Mouse (Mus musculus) right cerebral cortex, postnatal 14 days (tissue): ENCODE measurements around the gene Hbs1l.
"Not testable (repeated sequence)": the region's sequence is repeated elsewhere in the genome, so short reads cannot be mapped to it uniquely, and the experiment has no call there.

Source experiments
- DNase-seq: peaks from one replicate; pipeline ENCODE4 v3.0.0; 2022

Gene Hbs1l

DNA sequence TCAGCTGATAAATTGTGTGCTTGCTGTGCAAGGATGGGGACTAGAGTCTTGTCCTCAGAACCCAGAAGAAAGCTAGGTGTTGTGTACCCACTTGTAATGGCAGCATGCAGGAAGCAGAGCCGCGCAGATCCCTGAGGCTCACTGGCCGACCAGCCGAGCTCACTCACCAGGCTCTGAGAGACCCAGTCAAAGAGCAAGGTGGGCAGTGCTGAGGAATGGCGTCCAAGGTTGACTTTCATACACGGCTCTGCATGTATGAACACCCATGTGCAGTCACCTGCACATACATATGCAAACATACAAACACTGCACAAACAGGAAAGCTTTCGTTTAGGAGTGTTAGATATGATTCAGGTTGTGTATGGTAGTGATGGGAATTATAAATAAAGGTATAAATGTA is 69.2 kb downstream of the Hbs1l start:
- DNase-seq = no peak

DNA sequence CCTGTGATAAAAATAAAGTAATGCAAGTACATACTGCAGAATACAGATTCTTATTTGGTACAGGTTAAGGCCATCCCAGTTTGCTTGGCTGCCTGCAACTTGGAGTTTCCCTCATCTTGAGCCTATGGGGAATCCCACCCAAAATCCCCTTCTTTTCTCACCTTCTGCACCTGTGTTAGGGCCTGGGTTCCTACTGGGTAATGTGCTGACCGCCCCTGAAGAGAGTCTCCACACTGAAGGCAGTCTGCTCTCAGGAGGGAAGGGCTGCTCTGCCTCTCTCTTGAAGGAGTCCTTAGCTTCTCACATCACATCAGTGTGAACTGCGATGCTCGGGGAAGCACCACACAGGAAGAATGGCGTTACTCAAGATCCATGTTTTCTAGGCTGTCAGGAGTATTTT is 70.1 kb downstream of the Hbs1l start:
- DNase-seq = no peak

DNA sequence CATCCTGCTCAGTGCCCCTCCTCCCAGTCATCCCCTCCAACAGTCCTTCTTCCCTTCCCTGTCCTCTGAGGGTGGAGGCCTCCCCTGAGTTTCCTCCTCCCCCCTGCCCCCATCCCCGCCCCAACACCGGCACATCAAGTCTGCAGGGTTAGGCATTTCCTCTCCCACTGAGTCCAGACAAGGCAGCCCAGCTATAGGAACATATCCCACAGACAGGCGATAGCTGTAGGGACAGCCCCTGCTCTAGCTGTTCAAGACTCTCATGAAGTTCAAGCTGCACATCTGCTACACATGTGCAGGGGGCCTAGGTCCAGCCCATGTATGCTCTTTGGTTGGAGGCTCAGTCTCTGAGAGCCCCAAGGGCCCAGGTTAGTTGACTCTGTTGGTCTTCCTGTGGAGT is 70.7 kb downstream of the Hbs1l start:
- no peak for DNase-seq

DNA sequence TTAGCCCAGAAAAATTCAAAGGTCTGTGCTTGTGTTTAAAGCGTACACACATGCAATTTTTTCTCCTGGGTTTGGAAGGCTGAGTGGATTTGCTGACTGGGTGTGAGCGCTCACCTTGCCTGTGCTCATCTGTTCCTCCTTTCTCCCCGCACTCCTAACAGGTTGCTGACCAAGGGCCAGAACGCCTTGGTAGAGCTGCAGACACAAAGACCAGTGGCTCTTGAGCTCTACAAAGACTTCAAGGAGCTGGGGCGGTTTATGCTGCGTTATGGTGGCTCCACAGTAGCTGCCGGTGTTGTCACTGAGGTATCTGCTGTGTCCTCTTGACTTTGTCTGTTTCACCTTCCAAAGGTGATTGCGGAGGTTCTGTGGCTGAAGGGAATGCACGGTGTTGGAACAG is 71.7 kb downstream of the Hbs1l start:
- DNase-seq = no peak

DNA sequence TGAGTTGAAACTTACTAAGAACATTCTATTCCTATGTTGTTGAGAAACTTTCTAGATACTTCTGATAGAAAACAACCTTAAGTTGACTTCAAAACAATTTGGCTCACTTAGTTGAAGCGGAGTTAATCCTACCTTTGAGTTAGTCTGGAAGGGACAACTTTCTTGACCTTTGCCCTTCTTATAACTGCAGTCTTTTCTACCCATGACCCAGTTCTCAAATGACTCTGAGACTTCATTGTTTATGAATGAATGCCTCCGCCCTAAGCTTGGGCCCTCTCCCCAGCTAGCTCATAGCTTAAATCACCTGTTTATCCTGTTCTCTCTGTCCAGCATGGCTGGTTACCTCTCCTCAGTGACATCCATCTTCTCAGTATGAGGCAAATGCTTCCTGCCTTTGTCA is 73.8 kb downstream of the Hbs1l start:
- no peak for DNase-seq

DNA sequence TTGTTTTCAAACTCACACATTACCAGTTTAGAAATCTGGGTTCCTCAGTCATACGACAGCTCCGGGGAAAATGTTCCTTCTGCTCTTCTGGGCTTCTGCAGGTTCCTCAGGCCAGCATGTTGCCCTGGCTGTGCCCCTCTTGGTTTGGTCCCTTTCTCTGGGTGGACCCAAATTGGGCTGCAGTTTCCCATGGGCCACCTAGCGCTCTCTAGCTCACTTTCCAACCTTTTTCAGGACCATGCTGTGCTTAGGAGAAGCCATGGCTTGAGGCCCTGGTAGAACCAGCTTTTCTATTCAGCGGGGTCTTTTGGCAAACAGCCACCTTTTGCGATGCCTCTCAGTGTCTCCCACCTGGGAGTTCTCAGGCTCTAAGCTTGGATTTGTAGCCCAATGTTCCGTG is 76.5 kb downstream of the Hbs1l start:
- no peak for DNase-seq

DNA sequence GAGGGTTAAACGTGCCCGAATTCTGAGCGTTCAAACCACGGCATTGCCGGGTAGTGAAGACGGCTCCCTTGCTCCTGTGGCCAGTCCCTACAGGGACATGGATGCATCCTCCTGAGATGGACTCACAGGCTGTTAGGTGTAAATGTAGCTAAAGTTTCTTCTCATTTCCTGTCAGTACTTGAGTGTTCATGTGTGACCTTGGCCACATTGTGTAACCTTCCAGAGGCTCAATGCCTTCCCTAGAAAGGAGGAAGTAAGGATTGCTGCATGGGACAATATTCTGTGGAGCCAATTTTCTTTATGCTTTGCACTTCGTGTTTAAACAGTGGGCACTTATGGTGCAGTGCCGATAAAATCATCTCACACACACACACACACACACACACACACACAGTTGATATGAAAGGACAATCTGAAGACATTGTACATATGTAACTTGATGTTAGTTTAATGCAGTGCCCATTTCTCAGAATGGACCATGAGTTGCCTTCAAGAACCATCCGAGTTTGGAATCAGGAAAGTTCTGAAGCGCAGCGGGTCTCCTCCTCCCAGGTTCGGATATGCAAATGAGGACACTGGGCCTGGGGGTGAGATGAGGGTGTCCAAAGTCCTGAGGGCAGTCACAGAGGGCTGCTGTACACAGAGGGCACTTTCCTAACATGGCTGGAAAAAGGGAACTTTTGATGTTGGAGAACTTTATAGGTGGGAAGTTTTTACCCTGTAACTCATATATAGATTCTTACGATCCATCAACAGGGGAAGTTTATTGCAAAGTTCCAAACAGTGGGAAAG is 81.1 kb downstream of the Hbs1l start, which contains the start of gene Aldh8a1:
Aldh8a1 (plus strand) TSS at position 610 of the 792 bp plus-strand sequence.
- no peak for DNase-seq

DNA sequence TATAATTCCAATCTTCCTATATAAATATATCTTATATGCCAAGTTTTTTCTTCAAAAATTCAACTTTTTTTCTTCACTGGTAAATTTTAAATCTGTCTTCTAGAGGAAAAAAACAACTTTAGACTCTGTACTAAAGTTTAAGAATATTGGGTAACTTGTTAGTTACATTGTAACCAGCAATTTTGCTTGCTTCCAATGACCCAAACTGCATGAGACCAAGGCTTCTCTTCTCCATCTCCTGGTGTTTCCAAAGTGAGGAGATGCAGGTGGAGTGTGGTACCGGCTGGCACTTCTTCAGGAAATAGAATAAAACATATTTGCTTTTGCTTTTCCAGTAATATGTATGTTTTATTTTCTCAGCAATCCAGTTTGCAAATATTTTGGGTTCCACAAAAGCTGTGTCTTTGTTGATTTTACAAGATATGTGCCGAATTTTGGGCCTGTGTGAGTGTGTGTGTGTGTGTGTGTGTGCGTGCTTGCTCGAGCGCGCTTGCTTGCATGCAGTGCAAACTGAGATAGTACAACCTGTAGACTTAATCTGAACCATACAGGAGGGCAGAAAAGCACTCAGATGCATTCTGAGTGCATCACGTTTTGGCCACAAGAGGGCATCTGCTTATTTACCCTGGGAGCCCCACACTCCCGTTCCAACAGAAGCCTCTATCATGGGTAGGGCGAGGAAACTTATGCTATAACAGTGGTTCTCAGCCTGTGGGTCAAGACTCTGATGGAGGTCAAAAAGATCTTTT is 82.6 kb downstream of the Hbs1l start:
- no peak for DNase-seq

DNA sequence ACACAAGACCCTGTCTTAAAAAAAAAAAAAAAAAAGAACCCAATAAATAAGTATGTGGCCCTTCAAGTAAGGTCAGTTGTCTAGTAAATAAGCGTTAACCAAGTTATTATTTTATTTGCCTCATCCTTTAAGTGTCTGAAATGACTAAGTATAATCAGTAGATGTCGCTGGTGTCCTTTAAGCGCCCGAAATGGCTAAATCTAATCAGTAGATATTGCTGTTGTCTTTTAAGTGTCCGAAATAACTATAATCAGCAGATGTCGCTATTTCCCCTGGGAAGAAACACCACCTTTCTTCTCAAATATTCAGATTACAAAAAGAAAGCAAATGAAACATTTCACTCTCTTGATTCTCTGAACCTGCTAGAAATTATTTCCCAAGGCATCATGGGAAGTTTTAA is 87.1 kb downstream of the Hbs1l start:
- DNase-seq = no peak

DNA sequence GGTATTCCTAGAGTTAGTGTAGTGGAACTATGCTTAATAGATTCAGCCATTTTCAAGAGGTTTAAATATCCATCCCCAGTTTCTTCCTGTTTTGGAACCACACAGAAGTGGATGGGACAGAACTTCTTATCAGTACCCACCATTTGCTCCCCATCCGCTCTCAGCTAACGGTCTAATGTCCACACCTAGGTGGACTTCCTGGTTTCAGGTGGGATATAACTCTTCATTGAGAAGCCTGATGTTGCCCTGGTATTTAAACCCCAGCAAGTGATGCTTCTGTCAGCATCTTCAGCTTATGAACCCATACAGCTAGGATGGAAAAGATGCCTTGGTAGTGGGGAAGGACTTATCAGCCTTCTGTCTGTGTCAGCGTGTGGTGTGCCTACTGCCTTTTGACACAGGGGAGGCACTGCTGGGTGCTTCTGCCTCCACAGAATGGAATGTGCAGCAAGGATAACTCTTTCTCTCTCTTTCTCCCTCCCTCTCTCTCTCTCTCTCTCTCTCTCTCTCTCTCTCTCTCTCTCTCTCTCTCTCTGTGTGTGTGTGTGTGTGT is 89.4 kb downstream of the Hbs1l start:
- DNase-seq = no peak

DNA sequence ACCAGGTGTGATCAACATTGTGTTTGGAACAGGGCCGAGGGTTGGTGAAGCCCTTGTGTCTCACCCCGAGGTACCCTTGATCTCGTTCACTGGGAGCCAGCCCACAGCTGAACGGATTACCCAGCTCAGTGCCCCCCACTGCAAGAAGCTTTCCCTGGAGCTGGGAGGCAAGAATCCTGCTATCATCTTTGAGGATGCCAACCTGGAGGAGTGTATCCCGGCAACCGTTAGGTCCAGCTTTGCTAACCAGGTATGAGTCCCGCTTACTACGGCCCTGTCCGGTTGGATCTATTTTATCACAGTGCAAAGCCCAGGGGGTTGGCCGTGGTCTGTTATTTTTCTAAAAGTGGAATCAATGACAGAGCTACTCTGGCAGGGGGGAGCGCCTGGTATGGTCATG is 93.3 kb downstream of the Hbs1l start:
- no peak for DNase-seq

DNA sequence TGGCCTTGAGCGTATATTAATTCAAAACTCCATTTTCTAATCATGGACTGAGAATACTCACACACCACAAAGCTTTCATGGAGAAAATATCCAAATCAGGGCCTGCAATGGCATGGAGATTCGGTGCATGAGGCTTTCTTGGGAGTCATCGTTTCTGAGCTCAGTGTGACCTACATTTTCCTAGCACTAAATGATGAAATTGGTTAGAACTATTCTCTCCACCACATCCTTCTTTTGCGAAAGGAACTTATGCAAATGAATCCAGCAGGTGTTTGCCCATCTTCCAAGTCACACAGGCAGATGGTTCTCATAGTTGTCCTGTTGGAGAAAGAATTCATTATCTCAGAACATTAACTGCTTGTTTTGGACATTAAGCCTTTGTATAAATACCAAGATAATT is 94.7 kb downstream of the Hbs1l start:
- no peak for DNase-seq

DNA sequence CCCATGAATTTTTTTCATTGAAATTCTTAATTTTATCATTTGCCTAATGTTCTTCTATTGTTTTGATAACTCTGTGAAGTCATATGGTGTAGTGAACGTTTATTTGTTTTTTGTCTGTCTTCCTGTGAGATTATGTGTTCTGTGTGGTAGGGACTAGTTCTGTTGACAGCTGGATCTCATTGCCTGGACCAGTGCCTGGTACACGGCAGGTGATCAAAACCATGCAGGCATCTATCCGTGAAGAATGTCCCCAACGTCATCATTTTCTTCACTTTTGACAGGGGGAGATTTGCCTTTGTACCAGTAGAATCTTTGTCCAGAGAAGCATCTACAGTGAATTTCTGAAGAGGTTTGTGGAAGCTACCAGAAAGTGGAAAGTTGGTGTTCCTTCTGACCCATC is 95.5 kb downstream of the Hbs1l start:
- no peak for DNase-seq

DNA sequence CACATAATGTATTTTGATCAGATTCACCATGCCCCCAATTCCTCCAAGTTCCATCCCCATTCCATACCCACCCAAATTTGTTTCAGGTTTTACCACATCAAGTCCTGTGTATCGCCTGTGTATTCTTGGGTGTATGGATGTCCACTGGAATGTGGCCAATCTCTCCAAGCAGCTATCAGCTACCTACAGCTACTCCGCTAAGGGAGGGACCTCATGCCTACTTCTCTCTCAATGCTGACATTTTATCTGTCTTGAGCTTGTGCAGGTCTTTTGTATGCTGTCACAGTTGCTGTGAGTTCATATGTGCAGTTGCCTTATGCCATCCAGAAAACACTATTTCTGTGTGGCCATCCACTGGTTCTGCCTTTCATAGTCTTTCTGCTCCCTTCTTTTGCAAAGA is 97.6 kb downstream of the Hbs1l start:
- DNase-seq = no peak

DNA sequence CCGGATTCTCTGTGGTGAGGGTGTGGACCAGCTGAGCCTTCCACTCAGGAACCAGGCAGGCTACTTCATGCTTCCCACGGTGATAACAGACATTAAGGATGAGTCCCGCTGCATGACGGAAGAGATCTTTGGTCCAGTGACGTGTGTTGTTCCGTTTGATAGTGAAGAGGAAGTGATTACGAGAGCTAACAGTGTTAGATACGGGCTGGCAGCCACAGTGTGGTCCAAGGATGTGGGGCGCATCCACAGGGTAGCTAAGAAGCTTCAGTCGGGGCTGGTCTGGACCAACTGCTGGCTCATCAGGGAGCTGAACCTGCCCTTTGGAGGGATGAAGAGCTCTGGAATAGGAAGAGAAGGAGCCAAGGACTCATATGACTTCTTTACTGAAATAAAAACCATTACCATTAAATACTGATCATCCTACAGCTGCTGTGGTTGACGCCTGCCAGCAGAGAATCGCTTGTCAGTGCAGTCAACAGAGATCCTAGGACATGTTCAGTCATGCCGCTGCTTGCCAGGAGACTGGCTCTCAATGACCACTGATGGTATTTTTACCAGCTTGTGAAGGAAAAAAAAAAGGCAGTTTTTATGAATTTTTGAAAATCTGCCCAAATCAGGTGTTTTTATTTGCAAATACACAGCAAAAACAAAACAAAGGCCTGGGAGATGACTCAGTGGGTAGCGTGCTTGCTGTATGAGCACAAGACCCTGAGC is 99.8 kb downstream of the Hbs1l start:
- DNase-seq = no peak

DNA sequence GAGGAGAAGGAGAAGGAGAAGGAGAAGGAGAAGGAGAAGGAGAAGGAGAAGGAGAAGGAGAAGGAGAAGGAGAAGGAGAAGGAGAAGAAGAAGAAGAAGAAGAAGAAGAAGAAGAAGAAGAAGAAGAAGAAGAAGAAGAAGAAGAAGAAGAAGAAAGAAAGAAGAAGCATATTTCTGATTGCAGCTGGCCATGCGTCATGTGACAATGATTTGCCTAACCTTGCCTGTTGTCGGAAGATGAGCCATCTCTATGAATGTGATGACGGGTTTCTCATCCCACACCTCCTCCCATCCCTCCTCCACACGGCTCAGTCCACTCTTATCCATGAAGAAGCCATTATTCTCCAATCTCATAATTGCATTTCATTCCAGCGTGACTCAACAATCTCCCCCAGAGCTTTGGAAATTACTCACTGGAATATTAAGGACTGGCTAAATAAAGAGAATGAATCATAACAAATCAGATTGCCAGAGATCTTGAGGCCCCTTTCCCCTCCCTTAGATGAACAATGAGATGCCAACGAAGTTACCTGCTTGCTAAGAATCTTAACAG is 103.2 kb downstream of the Hbs1l start:
- DNase-seq = not testable (repeated sequence)

DNA sequence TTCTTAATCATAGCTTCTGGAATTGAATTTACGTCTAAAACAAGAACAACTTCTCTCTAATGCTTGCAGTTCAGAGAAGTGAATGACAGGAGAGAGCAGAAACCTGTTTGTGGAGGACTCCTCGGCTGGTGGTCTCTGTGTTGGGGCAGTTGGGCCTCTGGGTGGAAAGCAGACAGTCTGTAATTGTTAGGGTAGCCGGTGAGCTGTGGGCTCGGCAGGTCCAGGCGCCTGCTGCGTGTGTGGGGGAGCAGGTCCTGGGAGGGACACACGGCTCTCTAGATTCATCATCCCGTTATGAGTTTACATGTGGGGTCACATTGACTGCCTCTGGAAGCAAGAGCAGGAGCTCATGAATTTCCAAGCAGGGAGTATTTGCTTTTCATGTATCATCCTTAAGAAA is 103.8 kb downstream of the Hbs1l start:
- DNase-seq = no peak

DNA sequence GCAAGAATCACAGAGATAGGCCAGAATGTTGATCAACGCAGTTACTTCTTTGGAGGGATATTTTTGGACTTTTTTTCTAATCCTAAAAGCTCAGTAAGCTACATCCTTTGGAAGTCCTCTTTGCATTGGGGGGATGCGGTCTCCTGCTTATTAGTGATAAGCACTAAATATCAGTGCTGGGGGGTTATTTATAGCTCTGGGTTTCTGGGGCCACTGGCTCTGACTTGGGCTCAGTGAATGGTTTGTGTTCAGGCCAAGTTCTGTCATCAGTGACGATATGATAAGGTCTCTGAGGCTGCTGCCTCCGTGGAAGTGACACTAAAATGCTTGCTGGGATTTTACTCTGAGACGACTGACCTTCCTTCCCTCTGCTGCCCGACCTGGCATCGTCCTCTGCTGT is 104.3 kb downstream of the Hbs1l start:
- no peak for DNase-seq

DNA sequence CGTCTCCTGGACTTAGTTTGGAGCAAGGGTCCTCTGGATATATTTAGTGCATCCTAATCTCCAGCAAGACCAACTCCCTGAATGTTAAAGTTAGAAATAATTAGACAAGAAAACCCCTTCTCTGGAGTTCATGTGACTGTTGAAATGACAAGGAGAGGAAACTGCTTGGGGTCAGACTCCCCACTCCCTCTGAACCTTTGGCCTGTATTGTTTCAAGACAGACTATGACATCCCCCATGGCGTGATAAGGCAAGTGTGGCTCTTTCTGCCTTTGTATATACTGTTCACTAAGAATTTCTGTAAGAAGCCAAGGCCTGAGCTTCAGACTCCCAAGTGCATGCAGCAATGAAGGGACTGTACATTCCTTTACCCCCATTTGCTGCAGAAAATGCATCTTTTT is 104.7 kb downstream of the Hbs1l start:
- no peak for DNase-seq

DNA sequence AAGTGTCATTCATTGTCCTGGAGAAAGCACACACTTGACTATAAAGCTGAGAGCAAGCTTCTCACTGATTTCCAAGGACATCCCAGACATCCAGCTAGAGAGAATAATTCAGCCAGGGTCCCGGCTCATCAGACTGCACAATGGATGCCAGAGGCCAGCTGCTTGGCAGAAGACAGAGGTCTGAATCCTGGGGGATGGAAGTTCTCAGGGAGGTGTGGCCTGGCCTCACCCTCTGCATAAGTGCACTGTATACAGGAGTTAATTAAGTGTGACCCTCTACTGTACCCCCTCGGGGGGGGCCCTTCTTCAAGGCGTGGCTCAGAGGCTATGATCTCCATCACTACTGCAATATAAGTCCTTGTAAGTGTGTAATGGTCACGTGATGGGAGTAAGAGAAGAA is 105.5 kb downstream of the Hbs1l start:
- DNase-seq = no peak

DNA sequence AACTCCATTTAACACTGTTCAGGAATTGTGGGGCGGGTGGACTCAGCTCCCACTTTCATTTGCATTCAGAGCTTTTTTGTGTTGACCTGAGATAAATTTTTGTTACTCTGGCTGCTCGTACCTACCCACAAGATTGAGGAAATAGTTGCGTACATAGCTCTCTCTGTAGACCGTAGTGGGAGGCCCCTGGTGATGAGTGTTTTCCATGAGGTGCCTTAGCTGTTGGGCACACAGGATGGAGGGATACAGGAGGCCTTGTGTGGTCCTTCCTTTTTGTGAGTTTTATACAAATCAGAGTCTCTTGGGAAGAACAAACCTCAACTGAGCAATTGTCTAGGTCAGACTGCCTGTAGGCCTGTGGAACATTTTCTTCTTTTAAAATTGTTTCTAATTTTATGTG is 109.0 kb downstream of the Hbs1l start:
- DNase-seq = no peak

DNA sequence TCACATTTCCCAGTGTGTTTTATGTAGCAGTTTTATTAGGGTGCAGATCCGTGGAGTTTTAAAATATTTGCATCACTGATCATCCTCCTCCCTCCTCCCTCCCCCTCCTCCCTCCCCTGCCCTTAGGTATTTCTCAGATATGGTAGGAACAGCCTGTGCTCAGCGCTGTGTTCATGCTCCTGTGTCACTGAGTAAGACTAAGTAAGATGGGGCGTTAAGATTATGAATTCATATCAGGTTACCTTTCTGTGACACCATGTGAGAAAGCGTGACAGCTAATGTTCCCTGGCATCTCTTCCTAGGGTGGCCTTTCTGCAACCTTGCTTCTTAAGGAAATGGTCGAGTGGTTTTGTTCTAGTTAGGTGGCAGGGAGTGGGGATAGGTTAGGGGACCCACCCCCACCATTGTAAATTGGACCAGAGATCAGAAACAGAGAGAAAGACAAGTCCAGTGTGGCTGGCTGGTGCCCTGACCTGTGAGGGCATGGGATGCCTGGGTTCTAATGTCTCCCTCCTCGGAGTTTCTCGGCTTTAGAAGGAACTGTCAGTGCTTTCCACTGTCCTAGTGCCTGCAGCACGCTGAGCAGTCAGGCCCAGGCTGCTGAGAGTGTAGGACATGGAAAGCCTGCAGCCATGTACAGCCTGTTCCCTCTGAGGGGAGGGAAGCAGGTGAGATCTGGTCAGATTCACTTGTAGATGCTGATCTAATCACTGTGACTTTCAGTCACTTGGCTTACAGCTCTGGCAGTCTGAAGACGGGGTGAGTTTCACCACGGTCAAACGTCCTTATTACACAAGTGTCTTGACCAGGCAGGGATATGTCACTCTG is 110.1 kb downstream of the Hbs1l start:
- no peak for DNase-seq
